Mouse (Mus musculus): ENCODE results near the gene Xdh. TPM values are rescaled to one million over a fixed set of nuclear protein-coding genes. Genes with fewer than 3 reads are reported as not detected.

Xdh gene
- total RNA-seq, 1 experiment = 0.13 TPM

DNA sequence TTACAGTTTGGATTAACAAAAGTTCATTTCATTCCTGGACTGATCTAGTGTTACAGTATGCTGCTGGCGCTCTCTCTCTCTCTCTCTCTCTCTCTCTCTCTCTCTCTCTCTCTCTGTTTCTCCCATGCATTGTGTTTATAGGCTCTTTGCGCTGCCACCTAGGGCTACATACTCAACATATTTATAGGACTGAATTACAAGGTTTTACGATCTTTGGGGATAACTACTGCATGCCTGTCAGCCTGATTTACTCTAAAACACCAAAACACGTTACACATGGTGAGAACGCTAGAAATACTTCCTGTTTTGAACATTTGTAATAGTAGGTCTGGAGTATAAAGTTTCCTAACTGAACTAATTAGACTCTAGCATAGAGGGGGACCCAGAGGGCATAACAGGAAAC, 47.8 kb downstream of the Xdh start:
- H3K4me3 ChIP-seq (ENCODE audit: insufficient read depth in 1 of 2, low read depth in 1 of 2, low read length in 2 of 2, poor library complexity in 1 of 2, severe bottlenecking in 1 of 2) = no peak overlapping the region
- H3K4me1 ChIP-seq (ENCODE audit: control insufficient read depth in 2 of 2, insufficient read depth in 2 of 2, low read length in 2 of 2, poor library complexity in 1 of 2) = no peaks in the 10 kb centered on the region
- DNase-seq (ENCODE audit: low read depth, low spot score) = no peak
- H3K27ac ChIP-seq (ENCODE audit: insufficient read depth, low read depth, low read length, poor library complexity, severe bottlenecking) = no peak overlapping the region
- TF ChIP-seq ZNF384 (IDR thresholded peaks at IDR 0.05; ENCODE audit: low read depth, low read length) (no peak), CHD2 (IDR thresholded peaks at IDR 0.05; ENCODE audit: low read depth, low read length) (no peak), HCFC1 (IDR thresholded peaks at IDR 0.05; ENCODE audit: borderline replicate concordance, insufficient read depth, low read length) (no peak), ZC3H11A (IDR thresholded peaks at IDR 0.05; ENCODE audit: borderline replicate concordance, low read depth, low read length) (no peak), MAFK (IDR thresholded peaks at IDR 0.05; ENCODE audit: insufficient read depth, low read depth, low read length) (no peak)
- no peak overlapping the region for H3K9ac ChIP-seq (ENCODE audit: insufficient read depth, low read depth, low read length, poor library complexity, severe bottlenecking)
- H3K9me3 ChIP-seq (ENCODE audit: control insufficient read depth, insufficient read depth, low read depth, low read length) = no peaks in the 10 kb centered on the region
- in situ Hi-C loops (cut with MboI; ENCODE audit: low sequenced_read_pairs in 2 of 2, unreplicated experiment in 2 of 2) = no loop called here
- no peaks in the 10 kb centered on the region for H3K36me3 ChIP-seq (ENCODE audit: control insufficient read depth, insufficient read depth, low read length, poor library complexity, severe bottlenecking)

GRCm38 (mm10) chr17:73894399-73894798, 55.6 kb downstream of the Xdh start:
- DNase-seq (ENCODE audit: low read depth, low spot score) = no peak
- H3K36me3 ChIP-seq (ENCODE audit: control insufficient read depth, insufficient read depth, low read length, poor library complexity, severe bottlenecking) = no peaks in the 10 kb centered on the region
- no peak overlapping the region for H3K27ac ChIP-seq (ENCODE audit: insufficient read depth, low read depth, low read length, poor library complexity, severe bottlenecking)
- H3K9me3 ChIP-seq (ENCODE audit: control insufficient read depth, insufficient read depth, low read depth, low read length) = no peaks in the 10 kb centered on the region
- no peak overlapping the region for H3K4me3 ChIP-seq (ENCODE audit: insufficient read depth in 1 of 2, low read depth in 1 of 2, low read length in 2 of 2, poor library complexity in 1 of 2, severe bottlenecking in 1 of 2)
- H3K9ac ChIP-seq (ENCODE audit: insufficient read depth, low read depth, low read length, poor library complexity, severe bottlenecking) = no peak overlapping the region
- no peak for TF ChIP-seq CHD2 (IDR thresholded peaks at IDR 0.05; ENCODE audit: low read depth, low read length)
- TF ChIP-seq ZNF384 (IDR thresholded peaks at IDR 0.05; ENCODE audit: low read depth, low read length) = no peak
- no peak for TF ChIP-seq ZC3H11A (IDR thresholded peaks at IDR 0.05; ENCODE audit: borderline replicate concordance, low read depth, low read length)
- TF ChIP-seq MAFK (IDR thresholded peaks at IDR 0.05; ENCODE audit: insufficient read depth, low read depth, low read length) = no peak
- TF ChIP-seq HCFC1 (IDR thresholded peaks at IDR 0.05; ENCODE audit: borderline replicate concordance, insufficient read depth, low read length) = no peak
- H3K4me1 ChIP-seq (ENCODE audit: control insufficient read depth in 2 of 2, insufficient read depth in 2 of 2, low read length in 2 of 2, poor library complexity in 1 of 2) = no peaks in the 10 kb centered on the region
- in situ Hi-C loops (cut with MboI; ENCODE audit: low sequenced_read_pairs in 2 of 2, unreplicated experiment in 2 of 2) = loop anchor here in 1 of 2 experiments (25.0 kb wide), 1 partner anchor 582 kb away; no protein-coding TSS in a partner anchor

DNA sequence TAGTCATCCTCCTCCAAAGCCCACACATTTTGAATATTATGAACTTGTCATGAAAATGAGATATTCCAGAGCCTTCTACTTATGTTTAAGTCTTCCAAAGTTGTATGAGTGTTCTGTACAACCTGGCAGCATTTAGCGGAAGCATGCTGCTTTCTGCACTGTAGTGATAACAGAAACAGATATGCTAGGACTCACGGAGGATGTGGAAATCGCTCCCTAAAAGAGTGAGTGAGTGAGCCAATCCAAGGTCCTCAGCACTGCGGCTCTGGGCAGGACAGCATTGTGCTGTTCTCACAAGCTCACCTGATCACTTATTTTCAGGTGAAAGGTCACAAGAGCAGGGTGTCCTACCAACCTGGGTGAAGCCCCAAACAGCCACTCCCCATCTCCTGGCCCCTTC, 56.2 kb downstream of the Xdh start:
- H3K9ac ChIP-seq (ENCODE audit: insufficient read depth, low read depth, low read length, poor library complexity, severe bottlenecking) = no peak overlapping the region
- no peaks in the 10 kb centered on the region for H3K36me3 ChIP-seq (ENCODE audit: control insufficient read depth, insufficient read depth, low read length, poor library complexity, severe bottlenecking)
- DNase-seq (ENCODE audit: low read depth, low spot score) = no peak
- no peaks in the 10 kb centered on the region for H3K9me3 ChIP-seq (ENCODE audit: control insufficient read depth, insufficient read depth, low read depth, low read length)
- H3K4me1 ChIP-seq (ENCODE audit: control insufficient read depth in 2 of 2, insufficient read depth in 2 of 2, low read length in 2 of 2, poor library complexity in 1 of 2) = no peaks in the 10 kb centered on the region
- TF ChIP-seq ZNF384 (IDR thresholded peaks at IDR 0.05; ENCODE audit: low read depth, low read length) = no peak
- TF ChIP-seq ZC3H11A (IDR thresholded peaks at IDR 0.05; ENCODE audit: borderline replicate concordance, low read depth, low read length) = no peak
- TF ChIP-seq MAFK (IDR thresholded peaks at IDR 0.05; ENCODE audit: insufficient read depth, low read depth, low read length) = no peak
- TF ChIP-seq CHD2 (IDR thresholded peaks at IDR 0.05; ENCODE audit: low read depth, low read length) = no peak
- no peak for TF ChIP-seq HCFC1 (IDR thresholded peaks at IDR 0.05; ENCODE audit: borderline replicate concordance, insufficient read depth, low read length)
- no peak overlapping the region for H3K4me3 ChIP-seq (ENCODE audit: insufficient read depth in 1 of 2, low read depth in 1 of 2, low read length in 2 of 2, poor library complexity in 1 of 2, severe bottlenecking in 1 of 2)
- no peak overlapping the region for H3K27ac ChIP-seq (ENCODE audit: insufficient read depth, low read depth, low read length, poor library complexity, severe bottlenecking)
- in situ Hi-C loops (cut with MboI; ENCODE audit: low sequenced_read_pairs in 2 of 2, unreplicated experiment in 2 of 2) = loop anchor here in 1 of 2 experiments (25.0 kb wide), 1 partner anchor 582 kb away; no protein-coding TSS in a partner anchor

DNA sequence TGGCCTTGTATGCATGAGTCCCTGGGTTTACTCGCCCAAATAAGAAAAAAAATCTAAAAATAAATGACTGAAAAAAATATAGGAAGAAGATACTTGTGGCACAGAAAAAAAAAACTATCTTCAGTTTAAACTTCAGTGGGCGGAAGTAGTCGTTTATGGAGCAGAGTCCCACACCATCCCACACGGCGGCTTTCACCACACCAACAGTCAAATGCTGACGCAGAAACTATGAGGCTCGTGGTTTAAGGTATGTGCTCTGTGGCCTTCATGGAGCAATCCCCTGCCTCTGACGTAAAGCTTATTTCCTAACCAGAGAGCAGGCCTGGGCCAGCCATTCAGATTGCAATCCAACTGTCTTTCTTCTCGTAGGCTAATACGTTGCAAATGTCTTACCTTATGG, 56.8 kb downstream of the Xdh start:
- H3K9ac ChIP-seq (ENCODE audit: insufficient read depth, low read depth, low read length, poor library complexity, severe bottlenecking) = no peak overlapping the region
- no peaks in the 10 kb centered on the region for H3K9me3 ChIP-seq (ENCODE audit: control insufficient read depth, insufficient read depth, low read depth, low read length)
- TF ChIP-seq CHD2 (IDR thresholded peaks at IDR 0.05; ENCODE audit: low read depth, low read length) = no peak
- no peak for TF ChIP-seq HCFC1 (IDR thresholded peaks at IDR 0.05; ENCODE audit: borderline replicate concordance, insufficient read depth, low read length)
- TF ChIP-seq ZNF384 (IDR thresholded peaks at IDR 0.05; ENCODE audit: low read depth, low read length) = no peak
- no peak for TF ChIP-seq ZC3H11A (IDR thresholded peaks at IDR 0.05; ENCODE audit: borderline replicate concordance, low read depth, low read length)
- no peak for TF ChIP-seq MAFK (IDR thresholded peaks at IDR 0.05; ENCODE audit: insufficient read depth, low read depth, low read length)
- no peak overlapping the region for H3K4me3 ChIP-seq (ENCODE audit: insufficient read depth in 1 of 2, low read depth in 1 of 2, low read length in 2 of 2, poor library complexity in 1 of 2, severe bottlenecking in 1 of 2)
- no peak overlapping the region for H3K27ac ChIP-seq (ENCODE audit: insufficient read depth, low read depth, low read length, poor library complexity, severe bottlenecking)
- no peaks in the 10 kb centered on the region for H3K36me3 ChIP-seq (ENCODE audit: control insufficient read depth, insufficient read depth, low read length, poor library complexity, severe bottlenecking)
- H3K4me1 ChIP-seq (ENCODE audit: control insufficient read depth in 2 of 2, insufficient read depth in 2 of 2, low read length in 2 of 2, poor library complexity in 1 of 2) = no peaks in the 10 kb centered on the region
- DNase-seq (ENCODE audit: low read depth, low spot score) = no peak
- in situ Hi-C loops (cut with MboI; ENCODE audit: low sequenced_read_pairs in 2 of 2, unreplicated experiment in 2 of 2) = loop anchor here in 1 of 2 experiments (25.0 kb wide), 1 partner anchor 581 kb away; no protein-coding TSS in a partner anchor

Measured in ES-E14 (cell line).